Mouse (Mus musculus): ENCODE data around the gene Ctdnep1.

Ctdnep1 gene

DNA sequence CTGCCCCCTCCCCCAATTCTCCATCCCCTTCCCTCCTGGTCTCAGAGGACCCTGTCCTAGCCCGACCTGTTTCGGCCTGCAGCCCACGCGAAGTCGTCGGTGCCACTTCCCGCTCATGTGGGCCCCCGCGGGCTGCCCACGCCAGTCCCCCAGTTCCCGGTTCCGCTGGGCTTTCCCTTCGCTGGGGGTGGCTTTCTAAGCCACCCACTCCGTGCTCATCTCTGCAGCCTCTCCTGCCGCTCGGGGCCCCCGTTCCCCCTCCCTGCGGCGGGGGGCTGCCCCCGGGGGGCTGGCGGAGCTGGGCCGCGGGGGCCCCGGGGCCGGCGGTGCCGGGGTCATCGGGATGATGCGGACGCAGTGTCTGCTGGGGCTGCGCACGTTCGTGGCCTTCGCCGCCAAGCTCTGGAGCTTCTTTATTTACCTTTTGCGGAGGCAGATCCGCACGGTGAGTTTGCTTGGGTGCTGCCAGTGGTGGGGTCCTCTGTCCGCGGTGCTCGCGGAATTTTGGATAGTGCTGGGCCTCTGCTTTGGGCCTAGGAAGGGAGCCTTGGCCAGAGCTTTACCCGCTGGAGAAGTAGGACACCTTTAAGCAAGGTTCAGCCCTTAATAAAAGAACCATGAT, at the start of gene Ctdnep1:
Gene Ctdnep1 (plus strand): TSS at position 16 of the 622 bp plus-strand sequence.
- DNase-seq = peak; percentile 51

DNA sequence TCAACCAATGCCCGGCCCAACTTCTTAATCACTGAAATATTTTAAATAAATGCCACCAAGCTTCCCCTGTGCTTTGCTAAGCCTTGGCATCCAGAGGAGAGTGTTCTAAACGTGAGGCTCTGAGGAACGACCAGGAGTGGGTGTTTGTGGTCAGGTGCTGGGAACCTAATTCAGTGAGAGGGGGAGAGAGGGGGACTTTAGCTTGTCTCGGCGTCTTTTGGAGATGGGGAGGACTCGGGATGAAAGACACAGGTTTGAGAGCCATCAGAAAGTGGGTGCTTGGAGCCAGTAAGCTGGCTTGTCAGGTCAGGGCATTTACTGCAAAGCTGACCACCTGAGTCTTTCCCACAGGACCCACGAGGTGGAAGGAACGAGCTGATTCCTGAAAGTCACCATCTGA, 49.2 kb upstream of the Ctdnep1 start:
- DNase-seq = no peak

DNA sequence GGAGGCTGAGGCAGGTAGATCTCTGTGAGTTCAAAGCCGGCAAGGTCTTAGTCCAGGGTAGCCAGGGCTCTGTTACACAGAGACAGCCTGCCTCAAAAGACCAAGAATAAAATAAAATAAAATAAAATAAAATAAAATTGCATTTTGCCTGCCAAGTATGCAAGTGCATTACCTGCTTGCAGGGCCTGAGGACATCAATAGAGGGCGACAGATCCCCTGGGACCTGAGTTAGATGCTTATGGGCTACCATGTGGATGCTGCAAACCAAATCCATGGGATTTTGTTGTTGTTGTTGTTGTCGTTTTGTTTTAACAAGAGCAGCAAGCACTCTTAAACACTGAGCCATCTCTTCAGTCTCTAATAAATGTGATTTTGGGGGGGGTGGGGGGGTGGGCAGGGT, 48.7 kb upstream of the Ctdnep1 start:
- no peak for DNase-seq

DNA sequence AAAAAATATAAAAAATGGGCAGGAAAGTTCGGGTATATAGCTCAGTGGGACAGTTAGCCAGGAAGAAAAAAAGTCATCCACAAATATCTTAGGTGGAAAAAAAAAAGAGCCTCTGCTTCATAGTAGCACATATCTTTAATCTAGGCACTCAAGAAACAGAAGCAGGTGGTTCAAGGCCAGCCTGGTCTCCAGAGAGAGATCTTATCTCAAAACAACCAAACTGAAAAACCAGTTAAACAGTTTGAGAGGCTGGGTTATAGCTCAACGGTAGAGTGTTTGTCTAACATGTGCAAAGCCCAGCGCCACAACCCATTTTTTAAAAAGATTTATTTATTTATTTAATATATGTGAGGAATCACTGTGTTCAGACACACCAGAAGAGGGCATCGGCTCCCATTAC, 47.9 kb upstream of the Ctdnep1 start:
- no peak for DNase-seq

DNA sequence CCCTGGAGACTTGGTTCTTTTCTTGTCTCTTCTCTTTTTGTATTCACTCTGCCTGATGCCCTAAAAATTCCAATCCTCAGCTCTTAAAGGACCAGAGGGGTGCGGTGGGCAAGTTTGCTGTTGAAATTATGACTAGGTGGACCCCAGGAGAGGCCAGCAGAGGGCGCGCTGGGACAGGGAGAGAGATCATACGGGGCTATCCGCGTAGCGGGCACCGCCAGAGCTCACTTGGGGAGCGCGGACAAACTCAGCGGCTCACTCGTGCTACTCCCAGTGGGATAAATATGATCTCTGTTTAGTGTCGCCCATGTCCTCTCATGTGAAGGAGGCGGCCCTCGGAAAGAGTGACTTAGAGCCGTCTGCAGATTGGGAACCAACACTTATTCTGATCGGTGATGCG, 46.8 kb upstream of the Ctdnep1 start:
- peak; percentile 83 for DNase-seq

DNA sequence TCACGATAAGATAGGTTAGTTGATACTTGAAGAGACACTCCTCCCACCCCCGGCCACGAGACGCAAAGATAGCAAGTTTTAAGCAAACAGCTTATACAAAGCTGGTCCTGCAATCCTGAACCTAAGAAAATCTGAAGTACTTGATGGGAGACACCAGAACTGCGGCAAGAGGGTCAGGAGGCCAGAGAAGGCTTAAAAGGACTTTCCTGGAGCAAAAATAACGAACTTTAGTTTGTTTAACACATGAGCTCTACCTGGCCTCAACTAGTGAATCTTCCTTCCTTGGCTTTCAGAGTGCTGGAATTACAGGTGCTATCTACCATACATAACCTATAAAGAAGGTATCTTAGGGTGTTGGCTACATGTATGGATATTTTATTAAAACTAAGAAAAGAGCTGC, 46.3 kb upstream of the Ctdnep1 start:
- no peak for DNase-seq

DNA sequence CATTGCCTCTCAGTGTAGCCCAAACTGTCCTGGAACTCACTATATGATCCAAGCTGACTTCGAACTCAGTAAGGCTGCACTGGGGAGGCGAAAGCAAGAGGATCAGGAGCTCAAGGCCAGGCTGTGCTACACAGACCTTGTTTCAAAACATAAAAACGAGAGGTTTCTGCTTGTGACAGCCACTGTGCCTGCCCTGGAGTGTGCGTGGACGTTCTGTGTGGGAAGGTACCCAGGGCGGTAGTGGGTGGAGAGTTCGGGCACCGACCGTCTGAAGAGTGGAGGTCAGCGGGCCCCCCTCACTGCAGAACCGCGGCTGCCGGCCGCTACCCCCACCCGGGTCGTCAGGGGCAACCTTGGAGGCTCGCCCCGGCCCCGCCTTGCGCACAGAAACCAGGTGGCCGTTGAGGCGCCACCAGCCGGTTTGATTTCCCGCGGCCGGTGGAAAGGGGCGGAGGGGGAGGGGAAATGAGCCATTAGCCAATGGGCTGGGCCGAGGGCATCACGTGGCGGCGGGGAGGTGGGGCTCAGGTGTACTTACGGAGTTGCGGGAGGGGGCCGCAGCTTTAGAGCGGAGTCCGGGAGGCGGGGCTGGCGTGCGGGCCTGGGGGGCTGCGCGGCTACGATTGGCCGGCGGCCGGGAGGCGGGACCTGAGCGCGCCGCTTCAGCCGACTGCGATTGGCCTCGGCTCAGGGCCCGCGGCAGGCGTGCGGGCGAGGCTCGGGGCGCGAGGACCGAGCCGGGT, 45.6 kb upstream of the Ctdnep1 start, which contains the start of gene Ybx2:
Gene Ybx2 (plus strand): TSS at position 660 of the 743 bp plus-strand sequence.
- peak; percentile 93 for DNase-seq

DNA sequence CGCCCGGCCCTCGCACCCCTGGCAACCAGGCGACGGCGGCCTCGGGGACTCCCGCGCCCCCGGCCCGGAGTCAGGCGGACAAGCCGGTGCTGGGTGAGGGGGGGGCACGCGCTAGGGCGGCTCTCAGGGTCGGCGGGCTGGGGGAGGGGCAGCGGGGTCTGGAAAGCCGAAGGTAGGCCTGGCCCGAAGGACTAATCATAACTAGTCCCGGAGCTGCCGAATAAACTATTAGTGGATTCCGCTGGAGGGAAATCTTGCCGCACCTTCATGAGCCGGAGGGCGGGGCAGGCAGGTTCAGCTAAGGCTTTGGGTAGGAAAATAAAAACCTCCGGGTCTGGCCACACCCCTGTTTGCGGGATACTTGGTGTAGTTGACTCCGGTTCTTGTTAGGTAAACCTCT, 44.8 kb upstream of the Ctdnep1 start:
- DNase-seq = no peak

DNA sequence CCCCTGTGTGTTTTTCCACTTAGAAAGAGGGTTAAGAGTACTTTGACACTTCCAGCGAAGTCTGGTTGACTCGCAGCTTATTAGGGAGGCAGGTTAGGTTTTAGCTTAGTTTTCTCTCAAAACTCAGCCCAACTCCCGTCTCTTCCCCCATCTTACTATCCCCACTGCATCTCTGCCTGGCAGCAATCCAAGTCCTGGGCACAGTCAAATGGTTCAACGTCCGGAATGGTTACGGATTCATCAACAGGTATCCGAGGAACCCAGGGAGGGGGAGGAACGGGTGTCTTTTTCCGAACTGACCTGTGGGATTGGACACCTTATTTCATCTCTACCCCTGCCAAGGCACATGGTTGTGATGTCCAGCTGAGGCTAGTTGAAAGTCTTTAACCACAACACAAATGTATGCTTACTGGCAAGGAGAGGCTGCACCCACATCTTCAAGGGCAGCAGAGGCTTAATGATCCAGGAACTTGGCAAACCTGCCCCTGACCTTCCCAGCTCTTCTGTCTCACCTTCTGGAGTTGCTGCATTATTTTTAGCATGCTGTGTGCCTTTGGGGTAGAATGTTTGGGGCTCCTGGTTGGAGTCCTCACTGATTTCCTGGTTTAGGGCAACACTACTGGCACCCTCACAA, 44.1 kb upstream of the Ctdnep1 start:
- DNase-seq = no peak

DNA sequence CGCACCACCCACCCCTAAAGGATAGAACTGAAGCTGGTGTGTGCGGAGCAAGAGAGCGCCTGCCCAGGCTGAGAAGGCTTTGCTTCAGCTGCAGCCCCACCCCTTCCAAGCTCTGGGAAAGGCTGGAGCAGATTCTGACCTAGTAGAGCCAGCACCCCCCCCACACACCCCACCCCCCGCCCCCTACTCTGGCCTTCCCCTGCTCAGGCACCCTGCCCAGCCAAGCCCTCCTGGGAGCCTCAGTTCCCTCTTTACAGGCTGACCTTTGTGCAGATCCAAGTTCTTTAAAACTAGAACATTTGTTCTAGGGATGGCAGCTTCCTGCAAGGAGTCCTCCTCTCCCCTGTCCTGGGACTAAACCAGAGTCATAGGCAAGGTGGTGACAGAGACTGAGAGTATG, 43.6 kb upstream of the Ctdnep1 start:
- no peak for DNase-seq

DNA sequence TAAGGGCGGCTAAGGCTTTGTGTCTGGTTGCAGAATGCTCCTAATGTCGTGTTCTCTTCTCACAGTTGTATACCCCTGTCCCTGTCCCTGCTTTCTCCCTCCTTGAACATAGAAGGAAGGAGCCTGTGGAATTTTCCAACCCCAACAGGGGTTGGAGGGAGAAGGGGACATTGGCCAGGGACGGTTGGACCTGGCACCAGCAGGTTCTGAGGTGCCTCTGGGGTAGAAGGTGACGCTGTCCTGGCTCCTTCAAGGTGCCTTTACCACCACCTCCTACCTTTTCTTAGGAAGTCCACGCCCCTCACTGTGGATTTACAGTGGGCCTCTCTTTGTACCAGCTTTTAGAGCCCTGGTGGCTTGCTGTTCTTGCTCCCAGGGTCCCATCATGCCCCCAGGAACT, 43.1 kb upstream of the Ctdnep1 start:
- no peak for DNase-seq

DNA sequence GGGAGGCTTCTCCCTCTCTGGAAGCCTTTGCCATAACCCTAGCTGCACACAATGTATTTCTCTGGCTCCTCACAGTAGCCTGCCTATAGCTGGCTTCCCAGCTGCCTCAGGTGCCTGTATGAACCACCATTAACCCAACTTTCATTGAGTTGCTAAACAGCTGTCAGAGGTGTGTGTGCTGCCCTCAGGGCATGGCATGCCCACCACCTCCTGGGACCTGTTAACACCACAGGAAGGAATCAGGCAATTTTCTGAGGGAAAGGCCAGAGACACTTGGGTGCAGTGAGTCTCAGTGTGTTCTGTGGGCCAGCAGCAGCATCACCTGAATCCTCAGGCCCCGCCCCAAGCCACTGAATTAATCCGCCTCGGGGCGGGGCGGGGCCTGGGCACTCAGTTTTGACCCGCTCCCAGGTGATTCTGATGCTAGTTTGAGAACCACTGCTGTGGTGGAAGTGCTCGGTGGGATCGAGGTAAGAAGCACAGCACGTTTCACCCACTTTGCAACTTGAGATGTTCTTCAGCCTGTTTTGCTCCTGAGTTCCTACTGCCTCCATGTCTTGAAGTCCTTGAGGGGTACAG, 42.5 kb upstream of the Ctdnep1 start:
- no peak for DNase-seq

DNA sequence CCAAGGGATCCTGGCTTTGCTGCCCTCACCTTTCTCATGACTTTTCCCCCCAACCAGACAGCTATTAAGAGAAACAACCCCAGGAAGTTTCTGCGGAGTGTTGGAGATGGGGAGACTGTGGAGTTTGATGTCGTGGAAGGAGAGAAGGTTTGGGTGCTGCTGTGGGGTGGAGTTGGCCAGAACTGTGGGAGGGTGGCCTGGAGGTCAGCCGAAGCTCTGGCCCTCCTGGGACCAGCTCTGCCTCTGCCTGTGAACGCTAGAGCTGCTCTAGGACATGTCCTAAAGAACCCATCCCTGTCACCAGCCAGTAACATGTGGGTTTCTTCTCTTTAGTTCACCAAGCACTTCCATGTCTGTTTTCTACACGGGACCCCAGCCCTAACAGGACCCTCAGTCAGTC, 41.8 kb upstream of the Ctdnep1 start:
- DNase-seq = no peak

DNA sequence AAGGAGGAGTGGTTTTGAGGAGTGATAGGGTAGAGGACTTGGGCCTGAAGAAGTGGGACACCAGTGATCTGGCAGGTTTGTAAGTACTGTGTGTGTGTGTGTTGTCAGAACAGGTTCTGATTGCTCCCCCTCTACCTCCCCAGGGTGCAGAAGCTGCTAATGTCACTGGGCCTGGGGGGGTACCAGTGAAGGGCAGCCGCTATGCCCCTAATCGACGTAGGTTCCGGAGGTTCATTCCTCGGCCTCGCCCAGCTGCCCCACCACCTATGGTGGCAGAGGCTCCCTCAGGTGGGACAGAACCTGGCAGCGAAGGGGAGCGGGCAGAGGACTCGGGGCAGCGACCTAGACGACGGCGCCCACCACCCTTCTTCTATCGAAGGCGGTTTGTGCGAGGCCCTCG, 41.2 kb upstream of the Ctdnep1 start:
- DNase-seq = no peak

DNA sequence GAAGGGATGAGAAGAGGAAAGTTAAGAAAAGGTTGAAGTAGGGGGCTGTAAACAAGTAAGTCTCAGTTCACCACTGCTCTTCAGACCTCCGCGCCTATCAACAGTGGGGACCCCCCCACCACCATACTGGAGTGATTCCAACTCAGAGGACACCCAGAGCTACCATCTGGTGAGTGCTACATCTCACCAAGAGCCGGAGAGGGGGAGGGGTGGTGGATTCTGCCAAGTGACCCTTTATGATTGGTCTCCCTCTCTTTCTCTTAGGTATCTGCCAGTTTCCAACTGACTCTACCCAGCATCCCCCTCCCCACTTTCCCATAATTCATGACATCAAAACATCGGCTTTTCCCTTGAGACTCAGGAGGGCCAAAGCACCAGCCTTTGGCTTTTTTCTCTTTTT, 40.0 kb upstream of the Ctdnep1 start:
- no peak for DNase-seq

DNA sequence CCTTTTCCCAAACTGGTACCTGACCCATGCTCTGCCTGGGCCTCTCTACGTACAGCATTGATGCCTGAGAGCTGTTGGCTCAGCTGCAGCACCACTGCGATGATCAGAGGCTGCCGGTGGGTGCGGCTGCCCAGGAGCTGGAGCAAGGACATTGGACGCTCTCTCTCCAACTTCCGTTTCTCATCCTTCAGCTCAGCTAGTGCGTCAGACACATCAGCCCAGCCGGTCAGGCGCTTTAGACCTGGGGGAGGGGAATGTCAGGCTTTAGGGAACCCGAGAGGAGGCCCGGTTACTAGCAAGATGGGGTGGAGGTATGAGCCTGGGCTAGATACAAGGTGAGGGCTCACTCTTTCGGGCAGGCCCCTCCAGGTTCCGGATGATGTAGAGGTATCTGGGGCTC, 35.7 kb upstream of the Ctdnep1 start:
- DNase-seq = no peak

DNA sequence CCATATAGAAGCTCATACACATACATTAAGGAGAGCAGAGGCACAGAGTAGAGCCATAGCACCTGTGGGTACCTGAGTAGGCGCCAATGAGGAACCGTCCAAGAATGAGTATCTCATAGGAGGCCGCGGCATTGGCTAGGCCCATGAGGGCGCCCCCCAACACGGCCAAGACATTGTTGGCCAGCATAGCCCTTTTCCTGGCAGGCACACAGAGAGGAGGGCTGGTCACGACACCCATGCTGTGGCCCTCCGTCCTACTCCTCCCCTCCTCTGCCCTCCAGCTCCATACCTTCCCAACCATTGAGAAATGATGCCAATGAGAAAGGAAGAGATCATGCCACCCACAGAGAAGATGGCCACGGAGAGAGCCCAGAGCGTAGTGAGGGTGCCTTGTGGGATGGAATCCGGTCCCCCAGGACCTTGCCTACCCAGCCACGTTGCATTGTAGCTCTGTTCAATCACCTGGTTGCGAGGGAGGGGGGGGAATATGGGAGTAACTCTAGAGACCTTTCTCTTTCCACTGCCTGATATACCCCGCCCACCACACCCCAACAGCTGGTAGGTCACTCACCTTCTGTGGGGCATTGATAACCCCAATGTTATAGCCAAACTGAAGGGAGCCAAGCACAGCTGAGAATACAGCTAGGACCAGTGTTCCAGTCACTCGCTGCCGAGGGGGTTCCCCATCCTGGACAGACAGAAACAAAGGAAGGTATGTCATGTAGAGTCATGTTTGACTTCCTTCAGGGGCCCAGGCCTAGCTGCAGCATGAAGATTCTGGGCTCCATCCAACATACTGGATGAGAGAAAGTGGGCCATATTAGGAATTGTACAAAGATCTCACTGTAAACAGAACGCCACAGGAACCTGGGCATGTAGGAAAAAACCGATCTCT, 34.7 kb upstream of the Ctdnep1 start:
- DNase-seq = no peak

DNA sequence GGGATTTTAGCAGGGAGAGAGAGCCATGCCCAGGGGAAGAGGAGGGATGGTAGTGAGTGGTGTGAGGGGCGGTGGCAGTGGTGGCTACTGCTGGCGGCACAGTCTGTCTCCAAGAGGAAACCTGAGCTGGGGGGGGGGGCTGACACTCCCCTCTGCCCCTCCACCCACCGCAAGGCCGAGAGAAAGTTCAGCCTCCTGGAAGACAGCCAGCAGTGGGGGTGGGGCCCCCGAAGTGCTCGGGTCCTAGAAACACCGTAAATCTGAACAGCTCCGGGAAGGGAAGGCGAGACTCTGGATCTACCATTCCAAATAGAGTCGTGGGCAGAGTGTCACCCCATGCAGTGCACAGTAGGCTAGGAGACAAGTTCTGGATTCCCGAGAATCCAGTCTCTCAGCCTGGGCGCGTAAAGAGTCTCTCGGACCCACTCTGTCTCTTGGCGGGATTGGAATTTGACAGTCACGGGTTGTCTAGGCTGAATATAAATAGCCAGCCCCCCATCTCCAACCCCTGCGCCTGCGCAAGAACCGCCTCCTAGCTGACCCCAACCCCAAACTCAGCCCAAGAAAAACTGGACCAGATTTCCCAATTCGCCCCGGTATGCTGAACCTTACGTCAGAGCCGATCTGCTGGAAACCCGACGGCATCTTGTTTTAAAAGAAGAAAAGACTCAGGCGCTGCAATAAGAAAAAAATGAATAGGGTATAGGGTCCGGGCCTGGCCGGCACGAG, 33.5 kb upstream of the Ctdnep1 start:
- no peak for DNase-seq

DNA sequence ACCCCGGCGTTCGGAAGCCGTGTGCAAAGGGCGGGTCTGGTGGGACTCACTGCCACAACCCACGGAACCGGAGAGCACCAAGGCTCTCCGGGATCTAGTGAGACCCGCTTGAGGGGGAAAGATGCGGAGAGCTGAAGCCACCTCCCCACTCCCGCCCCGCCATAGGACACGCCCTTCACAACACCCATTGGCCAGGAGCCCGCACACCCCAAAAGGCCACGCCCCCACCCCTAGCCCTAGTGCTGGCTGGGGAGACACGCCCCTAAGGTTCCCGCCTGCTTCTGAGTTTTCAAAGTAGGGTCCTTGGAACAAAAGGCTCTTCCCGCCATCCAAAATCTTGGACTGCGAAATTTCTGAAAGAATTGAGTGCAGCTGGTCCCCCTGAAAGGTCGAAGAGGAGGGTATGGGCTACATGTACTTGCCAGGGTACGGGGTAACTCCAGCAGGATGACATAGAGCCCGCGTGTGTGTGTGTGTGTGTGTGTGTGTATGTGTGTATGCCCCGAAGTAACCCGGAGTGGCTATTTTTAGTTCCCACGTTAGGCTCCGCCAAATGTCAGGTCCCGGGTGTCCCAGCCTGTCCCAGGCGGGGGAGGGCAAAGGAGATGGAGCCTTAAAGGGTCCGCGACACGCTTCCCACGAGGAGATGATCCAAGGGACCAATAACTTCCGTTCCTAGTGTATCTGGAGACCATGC, 32.7 kb upstream of the Ctdnep1 start, which contains the start of gene Slc2a4:
Gene Slc2a4 (minus strand): TSS at position 123 of the 697 bp plus-strand sequence.
- DNase-seq = peak; percentile 42

DNA sequence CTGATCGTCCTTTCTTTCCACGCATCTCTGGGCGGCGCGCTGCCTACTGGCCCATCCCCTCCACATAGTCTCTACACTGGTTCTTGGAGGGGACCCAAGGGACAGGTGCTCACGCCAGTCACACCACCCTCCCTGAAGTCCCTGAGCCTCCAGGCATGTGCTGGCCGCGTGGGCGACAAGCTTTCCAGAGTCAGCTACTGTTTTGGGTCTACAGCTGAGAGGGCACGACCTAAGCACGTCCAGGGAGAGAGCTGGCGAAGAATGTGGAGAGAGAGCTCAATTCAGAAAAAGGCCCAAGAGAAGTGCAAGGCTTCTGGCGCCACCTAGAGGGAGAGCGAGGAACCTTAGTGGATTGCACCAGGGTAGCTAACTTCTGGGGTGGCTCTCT, 32.2 kb upstream of the Ctdnep1 start:
- peak; percentile 70 for DNase-seq

DNA sequence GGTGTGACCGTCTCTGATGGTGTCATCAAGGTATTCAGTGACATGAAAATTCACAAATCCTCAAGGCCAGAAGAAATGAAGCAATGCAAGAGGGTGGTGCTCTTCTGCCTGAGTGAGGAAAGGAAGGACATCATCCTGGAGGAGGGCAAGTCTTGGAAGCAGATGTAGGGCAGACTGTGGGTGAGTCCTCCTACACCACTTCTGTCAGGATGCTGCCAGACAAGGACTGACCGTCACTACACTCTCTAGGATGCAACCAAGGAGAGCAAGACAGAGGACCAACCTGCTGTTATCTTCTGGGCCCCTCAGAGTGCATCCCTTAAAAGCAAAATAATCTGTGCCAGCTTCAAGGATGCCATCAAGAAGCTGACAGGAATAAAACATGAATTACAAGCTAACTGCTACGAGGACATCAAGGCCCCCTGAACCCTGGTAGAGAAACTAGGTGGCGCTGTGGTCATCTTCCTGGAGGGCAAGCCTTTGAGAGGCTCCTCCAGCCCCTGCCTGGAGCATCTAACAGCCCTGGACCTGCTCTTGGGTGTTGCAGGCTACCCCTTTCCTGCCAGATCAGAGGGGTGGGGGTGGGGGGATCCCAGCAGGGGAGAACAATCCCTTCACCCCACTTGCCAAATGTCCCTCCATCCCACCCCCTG, 30.0 kb upstream of the Ctdnep1 start:
- no peak for DNase-seq
